In genomic region chr1:87098358-87098975, GRCm38 (mm10) we compare ENCODE assay signal across 9 mouse cellular contexts. TPM values are rescaled to one million over a fixed set of nuclear protein-coding genes. Genes with fewer than 3 reads are reported as not detected.
DNase-seq lines count a peak whose midpoint lies in the region; ATAC-seq and TF ChIP-seq lines count a peak whose summit lies in the region.
"Had no signal": no experiment of that assay in that cellular context is flagged by ENCODE, and none has a peak within 500 bp of the region (broad histone marks: within the 10 kb centered on the region; RNA-seq: fewer than 3 reads in every experiment).

No protein-coding gene starts in this region.

- peak; percentile 69 for DNase-seq in A20 (ENCODE audit: low read depth, low spot score)
- peak; percentile 88 for DNase-seq in adrenal gland, postnatal 10 days
- peak; percentile 52 for DNase-seq in kidney, adult 9 months
- peak; percentile 10 for DNase-seq in liver, adult 2 months (ENCODE audit: extremely low read depth, low read depth, low spot score)
- peak; percentile 40 for DNase-seq in naive thymus-derived CD4-positive, alpha-beta T cell, adult 2 months (ENCODE audit: low read depth)
- DNase-seq in testis, postnatal 10 days (ENCODE audit: low spot score): peak; percentile 87

- H3K4me2 ChIP-seq in embryonic facial prominence, embryonic 13.5 days: peak overlapping the region; percentile 48
- H3K4me2 ChIP-seq in heart, embryonic 11.5 days: peak overlapping the region; percentile 44

- 10% methylated on average over 30 of the region's 30 CpGs for WGBS in embryonic facial prominence, embryonic 13.5 days
- WGBS in heart, embryonic 11.5 days (ENCODE audit: insufficient replicate concordance): 13% methylated on average over 30 of the region's 30 CpGs
- 12% methylated on average over 30 of the region's 30 CpGs for WGBS in liver, adult 2 months

- no peaks in the 10 kb centered on the region for H3K79me2 ChIP-seq in liver, adult 2 months (ENCODE audit: control insufficient read depth, insufficient read depth, low read length)

- no peaks in the 10 kb centered on the region for H3K9me3 ChIP-seq in embryonic facial prominence, embryonic 13.5 days
- H3K9me3 ChIP-seq in heart, embryonic 11.5 days (replicated peaks; ENCODE audit: control insufficient read depth, low read length): no peaks in the 10 kb centered on the region

- no peak overlapping the region for H3K9ac ChIP-seq in embryonic facial prominence, embryonic 13.5 days
- no peak overlapping the region for H3K9ac ChIP-seq in heart, embryonic 11.5 days (ENCODE audit: low read depth, low read length)
- H3K9ac ChIP-seq in liver, adult 2 months (ENCODE audit: low read depth, low read length): no peak overlapping the region

- no peaks in the 10 kb centered on the region for H3K36me3 ChIP-seq in embryonic facial prominence, embryonic 13.5 days
- no peaks in the 10 kb centered on the region for H3K36me3 ChIP-seq in heart, embryonic 11.5 days (ENCODE audit: control insufficient read depth, insufficient read depth, low read length)
- no peaks in the 10 kb centered on the region for H3K36me3 ChIP-seq in liver, adult 2 months (ENCODE audit: control insufficient read depth, insufficient read depth, low read length)

- peak; percentile 83 for TF ChIP-seq CTCF in liver, adult 2 months (IDR thresholded peaks at IDR 0.05; ENCODE audit: low read depth, low read length)

- peaks cover 5% of the 10 kb centered on the region; the same call in 1 of the 2 replicates for H3K4me1 ChIP-seq in embryonic facial prominence, embryonic 13.5 days
- H3K4me1 ChIP-seq in heart, embryonic 11.5 days (ENCODE audit: control insufficient read depth, insufficient read depth, low read length): peaks cover 2% of the 10 kb centered on the region; the same call in 1 of the 2 replicates
- H3K4me1 ChIP-seq in liver, adult 2 months (ENCODE audit: control insufficient read depth, insufficient read depth, low read length): no peaks in the 10 kb centered on the region

- H3K4me3 ChIP-seq in embryonic facial prominence, embryonic 13.5 days: 0 out of 2 replicates have a peak overlapping the region, but pooled peaks have one; percentile 10
- H3K4me3 ChIP-seq in heart, embryonic 11.5 days (ENCODE audit: low read depth, low read length): 0 out of 2 replicates have a peak overlapping the region, but pooled peaks have one; percentile 4
- no peak overlapping the region for H3K4me3 ChIP-seq in liver, adult 2 months (ENCODE audit: insufficient read depth, low read depth, low read length)
- H3K4me3 ChIP-seq: erythroblast, embryonic 14.5 days had no signal

- TF ChIP-seq POLR2A in liver, adult 2 months (IDR thresholded peaks at IDR 0.05; ENCODE audit: extremely low read depth, insufficient read depth, low read length): no peak

- peaks cover 19% of the 10 kb centered on the region; the same call in 1 of the 2 replicates for H3K27me3 ChIP-seq in embryonic facial prominence, embryonic 13.5 days
- peaks cover 10% of the 10 kb centered on the region for H3K27me3 ChIP-seq in heart, embryonic 11.5 days (ENCODE audit: control insufficient read depth, insufficient read depth, low read length)
- 0 out of 2 replicates have a peak, but pooled peaks cover 3% of the 10 kb centered on the region for H3K27me3 ChIP-seq in liver, adult 2 months (ENCODE audit: control insufficient read depth, insufficient read depth, low read length)

- no peak overlapping the region for H3K27ac ChIP-seq in embryonic facial prominence, embryonic 13.5 days
- no peak overlapping the region for H3K27ac ChIP-seq in heart, embryonic 11.5 days (ENCODE audit: low read depth, low read length)
- no peak overlapping the region for H3K27ac ChIP-seq in liver, adult 2 months (replicated peaks; ENCODE audit: insufficient read depth, low read depth, low read length)

- ATAC-seq in embryonic facial prominence, embryonic 13.5 days (ENCODE audit: insufficient number of reproducible peaks, insufficient read depth, low FRiP score, low TSS enrichment, low read depth): peak; percentile 49
- ATAC-seq in heart, embryonic 11.5 days (replicated peaks; ENCODE audit: insufficient number of reproducible peaks, low FRiP score, low TSS enrichment): no peak

RNA-seq across cellular contexts. Expression of gene Alpi, which starts 2.9 kb away (rescaled TPM):
- not detected for total RNA-seq in adrenal gland, postnatal 10 days (2021)
- 0.47 TPM in 1 of 2 replicates, not detected in the other for polyA plus RNA-seq in embryonic facial prominence, embryonic 13.5 days (2015; fragmentation: Nextera tagmentation; extraction: Ambion mirVana)
- polyA plus RNA-seq in heart, embryonic 11.5 days (2014; fragmentation: Nextera tagmentation; extraction: Ambion mirVana): not detected in 2 replicates
- not detected in 2 replicates for total RNA-seq in liver, adult 2 months (2014; rRNA removed)
- polyA plus RNA-seq in liver, adult 2 months (2012; rRNA removed): 0.05 TPM in 1 of 2 replicates, not detected in the other
- polyA plus RNA-seq: erythroblast, embryonic 14.5 days had no signal

RNA-seq across cellular contexts. Expression of gene Alppl2, which starts 8.7 kb away (rescaled TPM):
- total RNA-seq in adrenal gland, postnatal 10 days (2021): not detected
- not detected in 2 replicates for polyA plus RNA-seq in embryonic facial prominence, embryonic 13.5 days (2015; fragmentation: Nextera tagmentation; extraction: Ambion mirVana)
- not detected in 2 replicates for polyA plus RNA-seq in heart, embryonic 11.5 days (2014; fragmentation: Nextera tagmentation; extraction: Ambion mirVana)
- not detected in 2 replicates for total RNA-seq in liver, adult 2 months (2014; rRNA removed)
- polyA plus RNA-seq in liver, adult 2 months (2012; rRNA removed): not detected in 2 replicates
- polyA plus RNA-seq: erythroblast, embryonic 14.5 days had no signal

RNA-seq across cellular contexts. Expression of gene Akp3, which starts 26.3 kb away (rescaled TPM):
- not detected for total RNA-seq in adrenal gland, postnatal 10 days (2021)
- not detected in 2 replicates for polyA plus RNA-seq in embryonic facial prominence, embryonic 13.5 days (2015; fragmentation: Nextera tagmentation; extraction: Ambion mirVana)
- polyA plus RNA-seq in heart, embryonic 11.5 days (2014; fragmentation: Nextera tagmentation; extraction: Ambion mirVana): not detected in 2 replicates
- not detected in 2 replicates for total RNA-seq in liver, adult 2 months (2014; rRNA removed)
- not detected in 2 replicates for polyA plus RNA-seq in liver, adult 2 months (2012; rRNA removed)
- polyA plus RNA-seq: erythroblast, embryonic 14.5 days had no signal

RNA-seq across cellular contexts. Expression of gene Ecel1, which starts 57.9 kb away (rescaled TPM):
- total RNA-seq in adrenal gland, postnatal 10 days (2021): 10 to 100 TPM in 1 of 2 experiments, 1 to 10 TPM in 1; 2.4 to 10.1 TPM
- 0.81 and 0.90 TPM in 2 replicates for polyA plus RNA-seq in embryonic facial prominence, embryonic 13.5 days (2015; fragmentation: Nextera tagmentation; extraction: Ambion mirVana)
- not detected in 2 replicates for polyA plus RNA-seq in heart, embryonic 11.5 days (2014; fragmentation: Nextera tagmentation; extraction: Ambion mirVana)
- not detected in 2 replicates for total RNA-seq in liver, adult 2 months (2014; rRNA removed)
- polyA plus RNA-seq in liver, adult 2 months (2012; rRNA removed): 0.02 TPM in 1 of 2 replicates, not detected in the other
- polyA plus RNA-seq: erythroblast, embryonic 14.5 days had no signal

Comparison
In these comparisons a context has a peak if more than half of its experiments do, and no peak if none do; other contexts are left out.
1. DNase-seq: peak in every context shown above with its lines; median percentile 88 in adrenal gland, postnatal 10 days; 87 in testis, postnatal 10 days; 69 in A20; 52 in kidney, adult 9 months; 40 in naive thymus-derived CD4-positive, alpha-beta T cell, adult 2 months; 10 in liver, adult 2 months.